Mouse (Mus musculus) layer of hippocampus, postnatal 10 days (tissue): ENCODE data around the gene Arsj. TPM values are rescaled to one million over a fixed set of nuclear protein-coding genes. Genes with fewer than 3 reads are reported as not detected.

ENCODE experiments used
- DNase-seq, 2 experiments: peaks; one replicate each; pipeline ENCODE4 v3.0.0; 2021; ENCODE audit warnings: low spot score in 2 of 2
- total RNA-seq, 2 experiments: library from RNA; stranded (reverse); gene quantifications; 2 replicates each; pipeline ENCODE4 v1.2.3; 2021

The Arsj gene
- total RNA-seq, 2 experiments from 2014 or later = 0.98 to 1.1 TPM

DNA sequence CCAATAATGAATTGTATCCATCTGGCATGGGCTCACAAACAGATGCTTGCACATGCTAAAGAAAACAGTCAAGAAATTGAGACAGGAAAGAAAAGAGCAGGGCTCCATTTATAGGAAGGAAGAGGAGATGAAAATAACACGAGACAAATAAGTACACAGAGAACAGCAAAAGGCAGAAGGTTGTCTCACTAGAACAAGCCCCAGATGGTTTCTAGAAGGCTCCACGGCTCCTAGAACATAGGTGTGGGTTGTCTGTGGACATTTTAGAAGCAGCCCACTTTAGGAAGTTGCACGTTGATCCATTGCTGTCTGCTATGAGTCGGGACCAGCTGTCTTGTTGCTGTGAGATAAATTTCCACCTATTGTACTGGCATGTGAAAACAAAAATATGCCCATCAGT lies 37.2 kb downstream of the Arsj start:
- DNase-seq = no peak

DNA sequence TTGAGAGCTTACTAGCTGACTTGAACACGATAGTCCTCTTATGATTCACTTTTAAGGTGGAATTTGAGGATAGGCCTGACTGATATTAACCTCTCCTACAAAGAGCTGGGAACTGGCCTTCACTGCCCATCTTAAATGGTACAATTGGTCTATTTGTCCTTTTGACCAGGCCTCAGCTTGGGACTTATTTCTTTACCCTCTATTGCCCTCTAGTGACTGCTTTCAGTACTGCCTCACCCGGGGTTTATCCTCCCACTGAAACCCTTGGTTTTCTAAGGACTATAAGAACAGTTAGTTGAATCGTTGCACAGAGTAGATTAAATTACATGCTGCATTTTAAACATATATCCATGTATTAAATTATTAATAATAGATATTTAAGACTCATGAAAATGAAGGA lies 39.4 kb downstream of the Arsj start:
- peak; percentile 78 to 79 for DNase-seq

DNA sequence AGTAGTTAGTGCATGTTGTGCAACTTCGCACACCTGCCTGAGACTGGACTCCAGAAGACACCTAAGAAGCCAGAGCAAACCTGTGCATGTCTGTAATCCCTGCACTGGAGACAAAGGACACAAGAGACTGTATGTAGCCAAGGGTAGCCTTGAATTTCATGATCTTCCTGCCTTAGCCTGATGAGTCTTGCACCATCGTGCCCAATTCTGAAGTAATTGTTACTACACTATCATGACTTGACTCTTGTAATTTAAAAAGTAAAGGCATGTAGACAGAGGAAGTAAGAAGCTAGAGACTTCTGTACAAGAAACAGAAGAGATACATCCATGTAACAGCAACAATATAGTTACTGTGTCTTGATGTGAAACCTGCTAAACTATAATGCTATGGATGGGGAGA lies 40.7 kb downstream of the Arsj start:
- no peak for DNase-seq

DNA sequence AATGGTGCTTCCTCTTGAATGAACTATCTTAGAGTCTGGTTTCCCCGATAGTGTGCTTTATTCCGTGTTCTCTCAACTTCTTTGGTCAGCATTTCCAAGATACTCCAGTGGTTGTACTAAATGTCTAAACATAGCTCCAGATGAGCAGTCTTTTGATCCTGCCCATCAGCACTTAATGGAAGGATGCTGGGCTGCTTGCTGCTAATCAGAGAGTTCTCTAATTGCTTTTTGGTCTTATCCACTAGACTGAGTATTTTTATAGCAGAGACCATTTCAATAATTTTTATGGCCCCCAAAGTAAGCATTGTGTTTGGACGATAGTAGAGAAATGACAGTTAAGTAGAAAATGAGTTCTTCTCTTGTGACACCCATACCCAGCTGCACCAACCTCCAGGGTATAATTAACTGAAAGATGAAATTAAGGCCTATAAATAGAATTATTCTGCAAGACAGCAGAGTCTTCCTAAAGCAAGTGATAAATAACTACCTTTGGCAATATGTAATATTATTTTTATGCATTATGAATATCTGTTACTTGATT lies 67.1 kb downstream of the Arsj start:
- DNase-seq = no peak

DNA sequence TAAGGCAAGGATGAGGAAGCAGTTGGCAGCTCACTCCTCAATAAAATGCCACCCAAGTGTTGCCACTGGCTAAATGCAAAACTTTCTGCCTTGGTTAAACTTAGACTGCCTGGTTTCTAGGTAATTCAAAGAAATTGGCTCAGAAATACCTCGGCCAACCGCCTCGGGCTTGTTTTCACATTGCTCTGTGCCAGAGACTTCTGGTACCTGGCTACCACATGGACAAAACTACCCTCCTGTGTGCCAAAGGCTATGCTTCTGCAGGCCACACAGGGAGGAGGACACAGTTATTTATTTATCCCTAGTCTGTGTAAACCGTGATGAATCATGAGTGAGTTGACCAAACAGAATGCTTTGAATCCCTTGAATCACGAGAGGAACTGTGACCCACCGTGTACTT lies 75.8 kb downstream of the Arsj start:
- no peak for DNase-seq

DNA sequence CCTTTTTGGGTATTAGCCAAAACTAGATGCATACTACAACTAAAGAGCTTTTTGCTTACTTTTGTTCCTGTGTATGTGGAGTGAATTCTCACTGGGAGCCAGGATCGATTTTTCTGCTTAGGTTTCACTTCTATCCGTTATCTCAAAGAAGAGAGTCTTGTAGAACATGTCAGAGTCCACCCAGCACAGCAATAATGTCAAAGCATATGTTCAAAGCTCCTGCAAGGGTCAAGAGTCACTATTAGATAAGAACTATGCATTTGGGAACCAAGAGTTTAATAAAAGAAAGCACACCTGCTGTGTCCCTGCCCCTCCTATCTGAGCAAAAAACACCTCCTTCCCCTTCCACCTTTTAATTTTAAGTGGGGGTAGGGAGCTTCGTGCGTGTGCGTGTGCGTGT lies 85.6 kb downstream of the Arsj start:
- DNase-seq = no peak

DNA sequence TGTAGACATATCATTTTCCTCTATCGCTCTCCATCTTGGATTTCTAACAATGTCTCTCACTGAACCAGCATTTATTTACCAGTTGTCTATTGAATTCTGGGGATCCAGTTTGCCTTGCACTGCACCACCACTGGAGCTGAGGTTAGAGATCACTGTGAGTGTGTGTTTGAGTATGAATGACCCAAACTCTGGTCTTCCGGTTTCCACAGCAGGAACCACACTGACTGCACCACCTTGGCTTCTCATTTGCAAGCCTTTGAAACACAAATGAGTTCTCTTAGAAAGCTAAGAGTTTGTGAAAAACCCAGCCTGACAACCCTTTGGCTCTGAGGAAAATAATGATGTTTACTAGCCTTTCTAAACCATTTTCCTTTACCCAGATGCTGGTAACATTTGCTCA lies 86.0 kb downstream of the Arsj start:
- DNase-seq = no peak

DNA sequence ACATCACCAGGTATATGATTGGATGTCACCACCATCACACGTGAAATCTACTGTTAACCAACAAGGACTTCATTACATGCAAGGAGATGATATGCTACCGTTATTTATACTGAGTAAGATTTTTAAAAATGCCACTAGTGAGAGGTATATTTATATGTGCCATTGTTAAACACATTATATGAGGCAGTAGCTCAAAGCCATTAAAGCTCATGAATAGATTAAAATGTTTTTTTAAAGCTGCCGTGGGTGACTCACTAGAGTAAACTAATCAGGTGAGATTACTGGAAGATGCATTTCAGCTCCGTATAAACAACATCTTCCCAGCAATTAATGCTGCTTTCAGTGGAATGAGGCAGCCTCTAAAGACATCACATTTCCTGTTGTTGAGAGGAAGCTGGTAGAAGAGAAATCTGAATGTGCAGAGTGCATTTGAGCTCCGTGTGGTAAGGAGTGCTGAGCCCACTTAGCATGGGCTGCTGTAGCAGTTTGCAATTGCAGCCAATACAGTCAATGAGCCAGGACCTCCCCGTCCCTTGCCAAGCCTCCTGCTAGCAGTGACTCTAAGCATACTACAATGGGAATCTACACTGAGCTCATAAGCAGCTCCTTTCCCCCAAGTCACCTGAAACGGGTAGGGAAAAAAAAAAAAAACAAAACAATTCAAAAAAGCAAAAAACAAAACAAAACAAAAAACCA lies 92.5 kb downstream of the Arsj start:
- peak; percentile 25 to 30 for DNase-seq

DNA sequence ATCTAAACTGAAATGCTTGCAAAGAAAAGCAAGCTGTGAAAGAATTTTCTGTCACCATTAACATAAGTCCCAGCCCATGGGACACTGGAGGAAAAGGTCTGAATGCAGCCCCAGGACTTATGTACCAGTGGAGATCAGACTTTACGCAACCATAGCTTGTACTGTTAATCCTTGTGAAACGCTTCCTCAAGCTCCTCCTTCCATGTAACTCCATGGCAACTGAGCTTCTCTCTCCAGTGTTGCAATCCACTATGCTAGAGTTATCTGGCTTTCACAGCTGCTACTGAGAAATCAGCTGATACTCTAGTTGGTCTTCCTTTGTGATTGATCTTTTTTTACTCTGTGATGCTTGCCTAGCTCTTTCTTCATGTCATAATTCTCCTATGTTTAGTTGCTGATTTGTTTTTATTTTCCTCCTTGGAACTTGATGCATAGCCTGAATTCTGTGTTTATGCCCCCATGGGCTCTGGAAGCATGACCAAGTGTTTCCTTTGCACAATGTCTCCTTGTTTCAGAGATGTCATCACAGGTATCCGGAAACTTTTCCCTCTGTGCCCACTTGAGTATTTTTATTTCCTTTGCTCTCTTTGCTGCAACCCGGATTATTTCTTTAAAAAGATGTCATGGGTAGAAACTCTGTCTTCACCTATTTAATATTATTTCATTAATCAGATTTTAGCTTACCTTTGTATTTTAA lies 99.8 kb downstream of the Arsj start:
- no peak for DNase-seq

DNA sequence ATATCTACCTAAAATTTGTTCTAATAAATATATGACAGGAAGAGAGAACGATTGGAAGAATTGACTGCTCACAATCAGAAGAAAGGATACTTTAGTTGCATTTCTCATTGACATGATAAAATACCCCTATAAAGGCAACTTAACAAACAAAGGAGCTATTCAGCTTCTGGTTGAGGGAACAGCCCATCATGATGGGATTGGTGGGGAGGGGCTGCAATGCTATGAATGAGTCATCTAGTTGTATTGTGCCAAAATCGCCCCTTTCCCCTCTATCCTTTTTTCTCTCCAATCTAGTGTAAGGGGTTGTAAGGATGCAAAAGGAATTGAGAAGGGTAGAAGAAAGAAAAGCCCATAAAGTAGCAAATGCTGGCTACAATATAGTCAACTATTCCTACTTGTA lies 100.8 kb downstream of the Arsj start:
- DNase-seq = no peak

Other genes starting within 250 kb of the Arsj start
- 10 to 100 TPM; 67.3 to 73.7 TPM for gene Camk2d, start 232.6 kb downstream of the Arsj start, total RNA-seq